Mouse (Mus musculus): ENCODE measurements at regions not wholly inside any gene's neighbourhood (a gene's known extent, or its start where the extent isn't known, plus 50 kb on each side); places are given as distances from the start of the nearest gene placed in this dataset.

DNA sequence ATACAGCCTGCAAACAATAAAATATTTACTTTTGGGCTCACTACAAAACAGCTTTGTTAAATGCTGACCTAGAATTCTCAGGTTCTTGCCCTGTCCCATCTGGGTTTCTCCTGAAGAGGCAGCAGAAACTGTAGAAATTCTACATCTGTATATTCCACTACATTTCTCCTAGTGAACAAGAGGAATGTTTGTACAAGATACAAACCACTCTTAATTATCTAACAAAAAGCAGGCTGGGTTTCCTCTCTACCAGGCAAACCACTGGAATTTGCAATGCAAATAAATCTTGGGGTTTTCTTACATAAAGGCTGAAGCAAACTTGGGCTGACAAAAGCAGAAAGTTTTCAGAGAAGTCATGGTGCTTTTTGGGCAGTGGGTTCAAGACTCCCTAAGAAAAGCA is 67.7 kb upstream of the Magi3 start:
- TF ChIP-seq CTCF (IDR thresholded peaks at IDR 0.05; ENCODE audit: low read depth) (no peak), EP300 (IDR thresholded peaks at IDR 0.05; ENCODE audit: low read depth) (no peak)

All from heart, postnatal 0 days (tissue).